Mouse (Mus musculus) hindlimb bud, embryonic 11.5 days (tissue): ENCODE data around the gene Lsp1.

Experiments
- DNase-seq: peaks from one replicate; pipeline ENCODE4 v3.0.0-alpha.2; 2012; ENCODE audit warnings: low read depth, low spot score; ENCODE audit errors: extremely low spot score

Lsp1 gene

DNA sequence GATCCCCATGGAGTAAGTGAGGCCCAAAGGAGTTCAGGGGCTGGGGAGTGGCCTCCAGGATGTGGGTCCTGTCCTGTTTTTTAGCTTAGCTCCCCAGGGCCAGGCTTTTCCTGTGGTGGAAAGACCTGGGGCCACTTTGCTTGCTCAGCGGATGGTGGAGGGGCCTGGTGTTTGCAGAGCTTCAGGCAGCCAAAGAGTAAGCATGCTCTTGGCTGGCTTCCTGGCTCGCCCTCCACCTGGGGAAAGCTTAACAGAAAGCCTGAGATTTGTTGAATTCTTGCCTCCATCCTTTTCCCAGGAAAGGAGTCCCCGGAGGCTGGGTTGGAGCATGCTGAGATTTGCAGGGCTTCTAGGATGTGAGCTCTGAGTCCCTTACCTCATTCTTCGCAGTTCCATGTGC is 74.5 kb downstream of the Lsp1 start:
- no peak for DNase-seq

DNA sequence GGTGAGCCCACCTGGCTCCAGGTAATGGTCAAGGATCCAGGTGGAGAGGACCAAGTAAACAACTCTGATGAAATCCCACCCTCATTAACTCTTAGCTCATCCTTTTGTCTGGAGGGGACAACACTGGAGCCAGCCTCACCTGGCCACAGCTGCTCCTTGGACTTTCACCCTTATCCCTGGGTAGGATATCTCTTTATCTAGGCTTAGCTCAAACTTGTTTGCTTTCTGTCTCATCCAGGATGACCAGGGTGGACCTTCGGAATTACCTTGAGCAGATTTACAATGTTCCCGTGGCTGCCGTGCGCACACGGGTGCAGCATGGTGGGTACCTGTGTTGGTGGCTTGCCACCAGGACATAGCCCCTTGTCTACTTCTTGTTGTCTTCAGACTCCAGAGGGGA is 75.2 kb downstream of the Lsp1 start:
- DNase-seq: no peak

DNA sequence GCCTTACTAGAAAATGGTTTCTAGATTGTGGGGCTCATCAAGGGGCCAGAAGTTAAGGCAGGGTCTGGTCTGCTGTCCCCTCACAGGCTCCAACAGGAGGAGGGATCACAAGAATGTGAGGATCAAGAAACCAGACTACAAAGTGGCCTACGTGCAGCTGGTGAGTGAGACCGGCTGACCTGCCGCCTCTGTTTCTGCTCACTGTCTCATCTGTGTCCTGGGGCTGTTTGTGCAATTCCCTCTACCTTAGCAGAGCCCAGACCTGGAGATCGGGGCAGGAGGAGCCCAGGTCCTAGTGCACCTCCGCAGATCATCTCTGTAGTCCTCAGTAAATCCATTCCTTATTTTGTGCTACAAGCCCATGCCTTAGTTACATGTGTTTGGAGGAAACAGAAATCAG is 76.6 kb downstream of the Lsp1 start:
- DNase-seq: no peak

DNA sequence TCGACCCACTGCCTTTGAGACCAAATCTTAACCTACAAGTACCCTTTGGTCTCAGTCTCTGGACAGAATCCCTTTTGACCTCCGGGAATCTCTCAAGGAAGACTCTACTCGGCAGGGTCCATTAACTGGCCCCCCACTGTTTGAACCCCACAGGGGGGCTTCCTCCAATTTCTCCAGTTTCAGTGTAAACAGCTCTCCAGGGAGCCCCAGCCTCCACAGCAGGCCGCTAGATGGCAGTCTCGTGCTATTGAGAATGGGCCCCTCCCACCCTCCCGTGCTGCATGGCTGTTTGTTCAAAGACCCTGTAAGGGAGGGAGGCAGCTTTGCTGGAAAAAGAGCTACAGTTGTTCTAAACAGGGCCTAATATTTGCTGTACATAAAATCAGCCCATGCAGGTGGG is 77.3 kb downstream of the Lsp1 start:
- DNase-seq: no peak

DNA sequence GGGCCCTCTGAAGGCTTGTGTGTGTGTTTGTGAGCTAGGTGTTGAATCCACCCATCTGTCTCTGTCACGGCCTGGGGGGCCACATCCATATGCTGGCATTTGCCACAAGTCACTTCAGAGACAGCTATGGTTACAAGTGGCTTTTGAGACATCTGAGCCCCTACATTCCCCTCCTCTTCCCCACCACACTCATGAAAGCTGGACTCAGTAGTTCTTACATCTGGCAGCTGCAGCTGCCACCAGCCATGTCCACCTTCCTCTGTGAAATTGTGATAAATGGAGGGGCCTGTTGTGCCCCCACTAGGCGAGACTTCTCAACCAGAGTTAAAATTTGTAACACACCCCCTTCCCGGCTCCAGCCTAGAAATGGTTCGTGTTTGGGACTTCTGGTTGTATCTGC is 77.7 kb downstream of the Lsp1 start:
- no peak for DNase-seq

DNA sequence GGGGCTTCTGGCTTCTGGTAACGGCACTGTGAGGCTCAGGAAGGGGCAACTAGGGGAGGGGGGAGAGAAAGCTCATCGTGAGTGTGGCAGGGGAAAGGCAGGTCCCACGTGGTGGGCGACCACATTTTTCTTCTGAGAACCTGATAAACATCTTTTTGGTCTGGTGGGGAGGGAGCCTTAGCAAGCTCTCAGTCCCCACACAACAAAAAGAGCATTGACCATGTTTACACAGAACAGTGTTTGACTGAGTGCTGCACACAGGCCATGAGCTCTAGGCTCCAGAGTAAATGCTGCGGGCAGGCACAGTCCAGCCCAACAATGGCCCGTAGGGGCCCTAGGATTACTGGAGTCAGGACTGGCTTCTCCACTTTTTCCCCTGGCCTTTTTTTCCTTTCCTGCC is 78.2 kb downstream of the Lsp1 start:
- DNase-seq: no peak

DNA sequence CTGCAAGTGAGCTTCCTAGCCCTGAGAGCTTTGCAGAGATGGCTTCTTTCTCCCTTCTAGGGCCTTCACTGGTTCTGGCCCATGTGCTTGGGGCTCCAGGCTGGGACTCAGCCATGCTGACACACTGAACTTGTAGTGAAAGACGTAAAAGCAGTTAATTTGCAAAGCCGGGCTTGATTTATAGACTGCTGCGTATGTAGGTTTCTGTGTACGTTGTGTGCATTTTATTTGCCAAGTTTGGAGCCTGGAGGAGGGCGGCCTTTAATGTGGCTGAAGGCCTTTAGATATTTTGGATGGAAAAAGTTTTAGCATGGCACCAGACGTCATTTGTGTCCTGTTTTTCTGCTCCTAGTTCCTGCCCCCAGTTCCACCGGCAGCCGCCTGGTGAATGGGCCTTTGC is 79.2 kb downstream of the Lsp1 start:
- no peak for DNase-seq

DNA sequence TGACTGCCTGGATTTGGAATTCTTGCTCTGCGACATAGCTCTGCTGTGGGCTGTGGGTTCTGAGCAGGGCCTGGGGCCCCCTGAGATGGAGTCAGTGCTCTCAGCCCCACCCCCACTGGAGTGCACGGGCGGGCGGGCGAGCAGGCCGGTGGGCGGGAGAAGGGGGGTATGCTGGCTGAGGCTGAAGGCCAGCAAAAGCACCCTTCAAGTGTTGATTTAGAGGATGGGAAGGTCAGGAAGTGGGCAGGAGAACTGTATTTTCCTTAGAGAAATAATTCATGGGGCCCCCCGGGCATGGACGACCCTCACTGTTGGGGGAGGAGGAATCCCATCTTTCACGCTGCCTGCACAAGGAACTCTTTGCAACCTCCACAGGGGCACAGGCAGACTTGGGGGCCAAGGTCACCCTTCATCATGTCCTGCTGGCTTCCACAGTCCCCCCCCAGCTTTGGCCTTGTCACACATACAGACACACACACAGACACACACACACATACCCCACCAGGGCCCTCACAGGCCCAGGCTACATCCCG is 82.2 kb downstream of the Lsp1 start:
- DNase-seq: no peak
